Mouse (Mus musculus): Measurements from ENCODE around the gene Nek6.

The Nek6 gene

GRCm38 (mm10) chr2:38623821-38624590, 112.6 kb downstream of the Nek6 start:
- DNase-seq, result no peak

GRCm38 (mm10) chr2:38628801-38629200, 117.4 kb downstream of the Nek6 start:
- DNase-seq, result no peak

- DNase-seq, result no peak
These were observed 118.0 kb downstream of the Nek6 start for GRCm38 (mm10) chr2:38629451-38629850.

- no peak for DNase-seq
These were observed 119.1 kb downstream of the Nek6 start for GRCm38 (mm10) chr2:38630574-38630973.

- DNase-seq, result no peak
These were observed 126.3 kb downstream of the Nek6 start for GRCm38 (mm10) chr2:38637716-38638267.

- no peak for DNase-seq
These were observed 130.3 kb downstream of the Nek6 start for GRCm38 (mm10) chr2:38641761-38642160.

GRCm38 (mm10) chr2:38643625-38644427, 132.4 kb downstream of the Nek6 start, which contains the start of gene Psmb7:
Psmb7 (minus strand) TSS chr2:38644087.
- peak; percentile 77 to 84 for DNase-seq
